Mouse (Mus musculus): ENCODE measurements around the gene Slc2a1. TPM values are rescaled to one million over a fixed set of nuclear protein-coding genes. Genes with fewer than 3 reads are reported as not detected.

Slc2a1 gene
- 1 to 10 TPM; 5.8 to 7.0 TPM for total RNA-seq (2021)
- long read RNA-seq, experiment 1, transcript Slc2a1-201 (10 exons, 3,260 nt), result major isoform, 10 of 10 reads
- long read RNA-seq, experiment 1, partial matches to known transcripts, result 0 of 10 reads
- long read RNA-seq, experiment 1, other reads (novel, unspliced or antisense), result 0 of 10 reads
- long read RNA-seq, experiment 2, transcript Slc2a1-201 (10 exons, 3,260 nt), result major isoform, 9 of 10 reads
- long read RNA-seq, experiment 2, partial matches to known transcripts, result 1 of 10 reads
- long read RNA-seq, experiment 2, other reads (novel, unspliced or antisense), result 0 of 10 reads

DNA sequence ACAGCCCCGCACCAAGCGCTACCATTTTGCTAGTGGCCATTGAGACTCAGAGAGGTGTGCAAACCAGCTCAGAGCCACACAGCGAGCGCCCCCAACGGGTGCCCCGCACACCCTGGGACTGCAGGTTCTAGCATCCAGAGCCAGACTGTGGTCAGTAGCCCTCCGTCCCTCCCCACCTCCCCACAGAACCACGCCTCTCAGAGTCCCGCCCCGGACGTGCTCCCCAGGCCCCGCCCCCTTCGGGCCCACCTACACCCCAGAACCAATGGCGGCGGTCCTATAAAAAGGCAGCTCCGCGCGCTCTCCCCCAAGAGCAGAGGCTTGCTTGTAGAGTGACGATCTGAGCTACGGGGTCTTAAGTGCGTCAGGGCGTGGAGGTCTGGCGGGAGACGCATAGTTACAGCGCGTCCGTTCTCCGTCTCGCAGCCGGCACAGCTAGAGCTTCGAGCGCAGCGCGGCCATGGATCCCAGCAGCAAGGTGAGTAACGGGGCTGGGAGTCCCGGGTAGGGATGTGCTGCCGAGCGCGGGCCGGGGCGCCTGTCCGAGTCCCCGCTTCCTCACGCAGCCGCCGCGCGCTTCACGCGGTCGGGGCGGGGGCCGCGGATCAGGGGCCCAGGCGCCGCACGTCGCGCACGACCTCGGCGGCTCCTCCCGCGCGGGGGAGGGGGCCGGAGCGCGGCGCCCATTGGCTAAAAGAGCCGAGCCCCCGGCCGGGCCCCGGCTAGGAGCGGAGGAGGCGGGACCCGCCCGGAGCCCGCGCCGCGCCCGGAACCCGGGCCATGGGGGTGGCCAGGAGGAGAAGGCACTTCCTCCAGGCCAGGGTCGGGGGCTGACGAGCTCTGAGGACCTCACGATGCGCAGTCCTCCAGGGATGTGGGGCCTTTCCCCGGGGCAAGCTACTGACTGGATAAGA lies at the start of gene Slc2a1:
Slc2a1 (plus strand) TSS at position 217 of the 914 bp plus-strand sequence.
- DNase-seq (ENCODE audit: low spot score in 2 of 2), result peak; percentile 73 to 85

- no peak for DNase-seq (ENCODE audit: low spot score in 2 of 2)
These were observed 41.7 kb upstream of the Slc2a1 start for GRCm38 (mm10) chr4:119066791-119067190.

- no peak for DNase-seq (ENCODE audit: low spot score in 2 of 2)
These were observed 41.3 kb upstream of the Slc2a1 start for GRCm38 (mm10) chr4:119067204-119067603.

DNA sequence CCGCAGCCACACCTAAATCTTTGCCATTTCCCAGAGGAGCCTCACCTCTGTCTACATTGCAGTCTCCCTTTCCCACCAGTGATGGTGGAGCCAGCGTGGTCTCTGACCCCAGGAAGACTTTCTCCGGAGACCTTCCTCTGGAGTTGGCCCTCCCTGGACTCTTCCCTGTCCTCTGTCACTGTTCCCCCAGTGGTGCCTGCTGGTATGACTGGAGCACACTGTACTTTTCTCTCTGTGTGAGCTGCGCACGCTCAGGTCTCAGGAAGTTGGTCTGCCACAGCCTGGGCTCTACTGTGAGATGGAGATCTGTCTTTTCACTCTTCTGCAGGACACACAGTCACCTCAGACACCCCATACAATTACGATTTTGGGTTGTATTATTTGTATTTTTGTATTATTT lies 39.6 kb upstream of the Slc2a1 start:
- DNase-seq (ENCODE audit: low spot score in 2 of 2), result no peak

- no peak for DNase-seq (ENCODE audit: low spot score in 2 of 2)
These were observed 38.3 kb upstream of the Slc2a1 start for GRCm38 (mm10) chr4:119070181-119070580.

- no peak for DNase-seq (ENCODE audit: low spot score in 2 of 2)
These were observed 37.4 kb upstream of the Slc2a1 start for GRCm38 (mm10) chr4:119070959-119071647.

DNA sequence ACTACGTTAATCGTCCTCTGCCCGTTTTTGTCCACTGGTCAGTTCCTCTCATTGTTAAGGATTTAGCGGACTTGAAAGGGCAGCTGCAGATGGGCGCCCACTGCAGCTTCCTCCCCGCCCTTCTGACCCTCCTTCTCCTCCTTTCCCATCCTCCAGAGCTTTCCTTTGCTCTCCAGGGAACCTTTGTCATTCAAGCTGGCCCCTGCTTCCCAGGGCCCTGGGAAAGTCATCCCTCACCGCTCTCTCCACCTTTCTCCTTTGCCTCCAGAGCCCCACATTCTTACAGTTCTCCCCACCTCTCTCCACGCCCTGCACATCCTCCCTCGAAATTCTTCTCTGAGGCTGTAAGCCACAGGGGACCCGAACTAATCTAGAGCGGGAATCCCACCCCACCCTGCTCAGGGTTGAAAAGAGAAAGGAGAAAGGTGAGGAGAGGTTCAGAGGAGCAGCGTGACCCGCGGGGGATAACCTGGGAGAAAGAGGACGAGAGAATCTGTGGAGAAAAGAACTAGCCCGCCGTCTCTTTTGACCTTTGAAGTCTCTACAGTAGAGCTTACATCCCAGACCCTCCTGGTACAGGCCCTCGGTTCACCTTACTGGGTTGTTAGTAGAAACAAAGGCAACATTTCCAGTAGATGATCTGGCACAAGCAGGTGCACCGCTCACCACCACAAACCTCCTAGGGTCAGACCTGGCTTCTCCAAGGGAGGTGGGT lies 36.7 kb upstream of the Slc2a1 start:
- DNase-seq (ENCODE audit: low spot score in 2 of 2), result no peak

DNA sequence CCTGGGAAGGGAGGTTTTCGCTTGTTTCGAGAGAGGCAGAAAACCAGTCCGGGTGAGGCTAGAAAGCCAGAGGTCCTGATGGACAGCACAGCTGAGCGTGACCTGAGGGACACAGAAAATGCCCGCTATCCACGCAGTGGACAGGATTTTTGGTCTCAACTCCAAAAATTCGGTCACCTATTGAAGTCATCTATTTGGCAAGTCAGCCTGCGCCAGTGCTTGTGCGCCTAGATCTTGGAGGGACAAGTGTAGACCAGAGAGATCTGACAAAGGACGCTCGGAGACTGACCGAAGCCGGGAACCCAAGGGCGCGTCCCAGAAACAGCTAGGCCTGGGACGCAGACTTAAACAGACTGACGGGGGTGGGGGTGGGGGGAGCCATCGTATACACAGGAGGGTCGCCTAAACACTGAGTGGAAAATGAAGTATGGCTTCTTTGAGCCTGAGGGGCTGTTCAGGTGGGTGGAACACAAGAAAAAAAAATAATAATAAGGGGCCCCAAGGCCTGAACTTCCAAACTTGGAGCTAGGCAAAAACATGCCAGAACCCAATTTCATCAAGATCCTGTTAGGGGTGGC lies 36.1 kb upstream of the Slc2a1 start:
- no peak for DNase-seq (ENCODE audit: low spot score in 2 of 2)

DNA sequence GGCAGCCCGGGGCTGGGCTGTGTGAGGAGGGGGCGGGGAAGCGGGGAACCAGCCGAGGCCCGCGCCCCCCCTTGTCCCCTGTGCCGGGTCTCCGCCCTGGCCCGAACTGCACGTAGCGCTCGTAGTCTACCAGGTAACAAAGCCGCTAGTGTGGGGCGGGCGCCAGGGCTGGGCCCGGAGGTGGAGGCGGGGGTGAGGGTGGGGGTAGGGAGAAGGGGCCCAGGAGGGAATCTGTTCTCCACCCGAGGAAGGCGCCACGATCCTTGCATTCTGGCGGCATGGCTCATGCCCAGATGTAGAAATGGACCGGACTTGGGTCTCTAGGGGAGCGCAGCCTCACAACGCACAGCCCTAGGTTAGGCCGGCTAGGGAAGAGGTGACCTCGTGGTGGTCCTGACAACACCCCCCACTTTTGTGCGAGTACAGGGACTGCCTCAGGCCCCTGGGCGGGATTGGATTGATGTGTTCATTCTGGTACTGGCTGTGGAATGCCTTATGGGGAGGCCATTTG lies 35.5 kb upstream of the Slc2a1 start:
- no peak for DNase-seq (ENCODE audit: low spot score in 2 of 2)

DNA sequence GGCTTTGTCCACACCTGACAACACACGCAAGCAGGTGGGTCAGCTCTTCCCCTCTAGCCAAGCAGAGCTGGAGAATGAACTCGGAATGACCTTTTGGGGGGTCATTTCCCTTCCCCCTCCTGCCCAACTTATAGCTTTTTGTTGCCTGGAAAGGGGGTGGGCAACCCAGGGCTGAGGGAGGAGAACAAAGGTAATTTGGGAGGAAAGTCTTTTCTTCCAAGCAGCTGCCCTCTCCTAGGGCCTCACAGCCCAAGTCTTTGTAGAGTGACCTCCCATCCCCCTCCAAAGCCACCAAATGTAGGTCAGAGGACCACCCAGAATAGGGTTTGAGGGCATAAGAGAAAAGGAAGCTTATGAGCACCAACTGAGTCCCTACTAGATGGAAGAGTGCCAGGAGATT lies 34.9 kb upstream of the Slc2a1 start:
- DNase-seq (ENCODE audit: low spot score in 2 of 2), result no peak

DNA sequence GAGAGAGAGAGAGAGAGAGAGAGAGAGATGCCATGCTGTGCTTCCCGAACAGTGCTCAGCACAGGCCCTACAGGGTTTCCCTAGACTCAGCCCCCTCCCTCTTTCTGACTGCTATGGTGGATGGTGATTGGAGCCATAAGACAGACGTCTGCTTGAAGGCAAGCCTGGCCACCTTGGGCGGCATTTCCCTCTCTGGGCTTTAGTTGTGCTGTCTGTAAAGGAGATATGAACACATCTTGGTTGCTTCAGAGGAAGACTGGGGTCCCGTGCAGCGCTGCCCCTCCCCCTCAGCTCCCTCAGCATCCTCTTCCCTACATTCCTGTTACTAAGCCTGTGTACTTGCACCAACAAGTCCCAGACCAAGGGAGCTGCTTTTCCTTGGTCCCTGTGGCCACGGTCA lies 33.9 kb upstream of the Slc2a1 start:
- DNase-seq (ENCODE audit: low spot score in 2 of 2), result no peak

- DNase-seq (ENCODE audit: low spot score in 2 of 2), result no peak
These were observed 33.2 kb upstream of the Slc2a1 start for GRCm38 (mm10) chr4:119075273-119075672.

- no peak for DNase-seq (ENCODE audit: low spot score in 2 of 2)
These were observed 32.2 kb upstream of the Slc2a1 start for GRCm38 (mm10) chr4:119076336-119076735.

DNA sequence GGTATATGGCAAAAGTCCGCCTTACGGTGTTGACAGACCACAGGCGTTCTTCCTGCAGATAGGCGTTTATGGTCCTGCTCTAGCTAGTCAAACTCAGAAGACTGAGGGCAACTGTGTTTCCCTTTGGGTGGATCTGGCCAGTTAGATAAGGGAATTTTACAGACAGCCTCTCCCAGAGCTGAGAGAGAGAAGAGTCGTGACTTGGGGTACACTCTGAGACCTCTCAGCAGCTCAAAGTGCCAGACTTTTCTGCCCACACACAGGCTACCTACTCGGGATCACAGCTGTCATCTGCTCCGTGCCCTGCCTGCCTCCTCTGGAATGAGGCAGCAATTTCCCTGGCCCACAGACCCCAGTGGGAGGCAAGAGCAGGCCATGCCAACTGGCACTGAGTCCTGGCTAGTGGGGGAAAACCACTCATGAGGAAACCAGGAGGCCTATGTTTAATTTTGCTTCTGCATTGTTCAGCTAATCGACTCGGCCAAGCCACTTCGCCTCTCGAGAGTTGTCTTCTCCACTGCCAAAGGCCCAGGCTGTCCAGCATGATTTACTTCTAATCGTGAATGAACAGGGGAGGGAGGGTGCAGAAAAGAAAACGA lies 31.3 kb upstream of the Slc2a1 start:
- peak in 1 of 2 experiments; percentile 26 for DNase-seq (ENCODE audit: low spot score in 2 of 2)

DNA sequence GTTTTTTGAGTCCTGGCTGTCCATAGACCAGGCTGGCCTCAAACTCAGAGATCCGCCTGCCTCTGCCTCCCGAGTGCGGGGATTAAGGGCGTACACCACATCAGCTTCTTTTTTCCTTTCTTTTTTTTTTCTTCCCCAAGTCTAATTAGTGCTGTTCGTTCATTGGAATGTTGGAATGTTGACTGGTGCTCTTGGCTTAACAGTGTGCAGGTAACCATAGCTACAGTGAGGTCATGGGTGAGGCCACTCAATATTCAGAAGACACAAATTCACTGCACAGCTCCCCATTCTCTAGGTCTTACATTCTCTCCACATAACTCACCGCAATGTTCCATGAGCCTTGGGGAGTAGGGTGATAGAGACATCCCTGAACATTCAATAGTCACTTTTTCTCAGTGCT lies 28.6 kb upstream of the Slc2a1 start:
- no peak for DNase-seq (ENCODE audit: low spot score in 2 of 2)

DNA sequence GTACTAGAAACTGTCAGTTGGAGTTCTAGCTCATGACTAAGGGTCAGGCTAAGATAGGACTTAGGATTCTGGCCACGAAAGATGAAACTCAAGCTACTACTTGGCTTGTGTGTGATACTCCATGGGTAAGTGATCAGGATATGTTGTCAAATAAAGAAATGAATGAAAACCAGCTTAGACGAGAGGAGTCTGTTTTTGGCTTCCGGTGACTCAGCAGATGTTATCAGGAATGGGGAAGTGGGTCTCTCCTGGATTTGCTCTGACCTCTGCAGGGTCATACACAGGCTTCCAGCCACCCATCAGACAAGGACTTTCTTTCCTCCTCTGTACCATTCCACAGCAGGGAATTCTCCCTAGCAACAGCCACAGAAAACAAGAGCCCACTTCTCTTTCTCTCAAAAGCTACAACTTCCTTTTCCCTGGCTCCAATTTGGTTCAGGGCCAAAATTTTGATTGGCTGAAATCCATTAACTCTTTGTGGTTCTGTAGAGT lies 25.7 kb upstream of the Slc2a1 start:
- no peak for DNase-seq (ENCODE audit: low spot score in 2 of 2)

DNA sequence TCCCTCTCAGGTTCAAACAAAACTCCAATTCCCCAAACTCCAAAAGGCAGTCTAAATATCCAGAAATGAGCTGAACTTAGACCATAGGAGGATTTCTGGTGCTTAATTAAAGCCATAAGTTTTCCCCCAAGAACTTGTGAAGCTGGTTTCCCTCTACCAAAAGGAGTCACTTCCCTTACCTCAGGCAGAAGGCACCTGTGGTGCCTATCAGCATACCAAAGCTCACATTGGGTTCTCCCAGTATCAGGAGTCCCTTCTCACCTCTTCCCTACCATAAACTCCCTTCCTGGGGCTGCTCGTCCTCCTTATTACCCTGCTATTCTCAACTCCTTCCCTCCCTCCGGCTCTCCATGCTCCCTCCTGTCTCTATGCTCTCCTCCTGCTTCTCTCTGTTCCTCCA lies 20.1 kb upstream of the Slc2a1 start:
- no peak for DNase-seq (ENCODE audit: low spot score in 2 of 2)

DNA sequence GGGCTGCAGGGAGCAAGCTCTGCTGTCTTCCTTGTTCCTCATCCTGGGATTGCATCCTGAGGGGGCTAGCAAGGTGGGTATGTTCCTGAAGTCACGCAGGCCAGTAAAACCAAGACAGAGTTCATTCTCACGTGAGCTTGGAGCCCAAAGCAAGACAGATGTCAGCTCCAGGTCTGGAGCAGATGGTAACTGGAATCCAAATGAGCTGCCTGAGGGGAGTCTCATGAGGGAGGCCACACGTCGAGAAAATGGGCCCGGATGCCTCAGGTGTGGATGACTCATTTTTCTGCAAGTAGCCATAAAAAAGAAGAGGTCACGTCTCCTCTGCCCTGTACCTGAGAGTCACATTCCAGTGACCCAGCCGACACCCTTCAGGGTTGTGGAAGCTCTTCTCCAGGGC lies 14.6 kb upstream of the Slc2a1 start:
- DNase-seq (ENCODE audit: low spot score in 2 of 2), result no peak

GRCm38 (mm10) chr4:119094987-119095386 lies 13.5 kb upstream of the Slc2a1 start:
- DNase-seq (ENCODE audit: low spot score in 2 of 2), result no peak

- no peak for DNase-seq (ENCODE audit: low spot score in 2 of 2)
These were observed 12.1 kb upstream of the Slc2a1 start for GRCm38 (mm10) chr4:119096401-119096800.

All from gastrocnemius, postnatal 4 days (tissue).